Mouse (Mus musculus) neural tube, embryonic 13.5 days (tissue): ENCODE measurements around the gene Sh2b1. TPM values are rescaled to one million over a fixed set of nuclear protein-coding genes. Genes with fewer than 3 reads are reported as not detected.
"Not testable (repeated sequence)": the region's sequence is repeated elsewhere in the genome, so short reads cannot be mapped to it uniquely, and the experiment has no call there.

ENCODE experiments used
- ATAC-seq: fragments of 200-750 bp; cut with Nextera tagmentation; 2 replicates; pipeline ENCODE4 v1.8.0; 2017; ENCODE audit warnings: low read depth, mild to moderate bottlenecking, moderate TSS enrichment, moderate library complexity
- H3K27ac ChIP-seq: fragments of 300-500 bp; sonication (generic); replicated peaks from 2 replicates; pipeline ENCODE4 v1.5.1; 2015; ENCODE audit warnings: moderate library complexity, mild to moderate bottlenecking, inconsistent platforms
- H3K27me3 ChIP-seq: fragments of 300-500 bp; sonication (generic); 2 replicates; pipeline ENCODE4 v1.6.1; 2015; ENCODE audit warnings: mild to moderate bottlenecking, inconsistent platforms
- H3K36me3 ChIP-seq: fragments of 300-500 bp; sonication (generic); 2 replicates; pipeline ENCODE4 v1.6.1; 2015; ENCODE audit warnings: mild to moderate bottlenecking, inconsistent platforms
- H3K4me1 ChIP-seq: fragments of 300-500 bp; sonication (generic); replicated peaks from 2 replicates; pipeline ENCODE4 v1.6.1; 2015; ENCODE audit warnings: inconsistent platforms
- H3K4me2 ChIP-seq: fragments of 300-500 bp; sonication (generic); 2 replicates; pipeline ENCODE4 v1.6.1; 2015; ENCODE audit warnings: inconsistent platforms, mild to moderate bottlenecking, moderate library complexity
- H3K4me3 ChIP-seq: fragments of 300-500 bp; sonication (generic); 2 replicates; pipeline ENCODE4 v1.5.1; 2015; ENCODE audit warnings: mild to moderate bottlenecking, inconsistent platforms
- H3K9ac ChIP-seq: fragments of 300-500 bp; sonication (generic); 2 replicates; pipeline ENCODE4 v1.6.1; 2015; ENCODE audit warnings: moderate library complexity, mild to moderate bottlenecking, inconsistent platforms
- H3K9me3 ChIP-seq: fragments of 300-500 bp; sonication (generic); 2 replicates; pipeline ENCODE4 v1.6.1; 2016; ENCODE audit warnings: inconsistent platforms
- WGBS: fragments of 180-500 bp; shearing (Covaris S2); methylation state at CpG from one replicate; pipeline ENCODE4 v1.1.7; 2015; 5-methylcytosine and 5-hydroxymethylcytosine counted together
- polyA plus RNA-seq: library from polyadenylated mRNA; unstranded; fragments of >200 nt; fragmentation: Nextera tagmentation; extraction: Ambion mirVana; gene quantifications from 2 replicates; pipeline ENCODE4 v1.2.1, GENCODE M21; 2015

Sh2b1 gene
- polyA plus RNA-seq, 1 experiment from 2014 or later = 62.3 TPM

GRCm38 (mm10) chr7:126499416-126499815, 24.2 kb upstream of the Sh2b1 start:
- H3K9ac ChIP-seq = no peak overlapping the region
- no peak overlapping the region for H3K4me3 ChIP-seq
- H3K27ac ChIP-seq = no peak overlapping the region
- 92% methylated on average over 7 of the region's 7 CpGs for WGBS
- H3K4me1 ChIP-seq = peaks cover 24% of the 10 kb centered on the region
- peaks cover 68% of the 10 kb centered on the region for H3K36me3 ChIP-seq
- H3K27me3 ChIP-seq = no peaks in the 10 kb centered on the region
- no peak overlapping the region for H3K4me2 ChIP-seq
- ATAC-seq = no peak
- H3K9me3 ChIP-seq = no peaks in the 10 kb centered on the region

- Histone ChIP-seq H3K36me3 (peaks cover 82% of the 10 kb centered on the region), H3K27me3 (no peaks in the 10 kb centered on the region), H3K4me1 (peaks cover 17% of the 10 kb centered on the region), H3K4me3 (no peak overlapping the region), H3K4me2 (no peak overlapping the region), H3K9ac (no peak overlapping the region), H3K27ac (no peak overlapping the region), H3K9me3 (no peaks in the 10 kb centered on the region)
- 87% methylated on average over 12 of the region's 12 CpGs for WGBS
- no peak for ATAC-seq
Measured at GRCm38 (mm10) chr7:126497966-126498365, 22.7 kb upstream of the Sh2b1 start.

DNA sequence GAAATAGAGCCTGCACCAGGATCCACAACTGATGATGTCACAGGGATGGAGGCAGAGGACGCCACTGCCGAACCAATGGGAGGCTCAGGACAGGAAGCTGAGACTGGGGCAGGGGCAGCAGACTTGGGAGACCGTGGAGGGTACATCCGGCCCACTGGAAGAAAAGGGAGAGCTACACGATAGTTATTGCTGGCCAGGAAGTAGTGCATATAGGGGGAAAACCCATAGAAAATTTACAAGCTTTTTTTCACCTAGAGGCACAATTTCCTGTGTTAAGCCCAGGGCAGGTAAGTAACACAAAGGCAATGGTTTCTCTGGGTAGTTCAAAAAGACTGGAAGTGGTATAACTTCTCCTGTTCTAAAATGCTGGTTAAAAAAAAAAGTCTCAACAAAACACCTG, 21.3 kb upstream of the Sh2b1 start:
- Histone ChIP-seq H3K9ac (no peak overlapping the region), H3K4me3 (no peak overlapping the region), H3K4me1 (peaks cover 22% of the 10 kb centered on the region), H3K9me3 (no peaks in the 10 kb centered on the region), H3K27me3 (no peaks in the 10 kb centered on the region), H3K4me2 (no peak overlapping the region), H3K36me3 (peaks cover 97% of the 10 kb centered on the region), H3K27ac (no peak overlapping the region)
- WGBS = 89% methylated on average over 5 of the region's 5 CpGs
- no peak for ATAC-seq

DNA sequence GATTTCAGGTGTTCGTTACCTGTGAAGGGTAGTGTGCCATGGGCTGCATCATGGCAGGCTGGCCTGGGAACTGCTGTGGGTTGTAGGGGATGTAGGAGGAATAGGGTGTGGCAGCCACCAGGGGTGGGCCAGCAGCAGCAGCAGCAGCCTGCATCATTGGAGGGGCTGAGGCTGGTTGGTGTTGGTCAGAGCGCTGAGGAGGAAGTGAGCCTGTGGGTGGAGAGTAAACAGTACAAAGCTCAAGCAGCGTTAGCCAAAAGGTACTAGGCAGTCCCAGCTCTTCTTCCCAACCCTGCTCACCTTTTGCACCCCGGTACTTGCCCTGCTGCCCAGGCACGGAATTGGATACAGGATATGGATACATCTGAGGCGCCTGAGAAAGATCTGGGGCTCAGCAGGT, 18.9 kb upstream of the Sh2b1 start:
- Histone ChIP-seq H3K9ac (no peak overlapping the region), H3K9me3 (no peaks in the 10 kb centered on the region), H3K27ac (no peak overlapping the region), H3K4me3 (no peak overlapping the region), H3K36me3 (peaks cover 97% of the 10 kb centered on the region), H3K4me2 (no peak overlapping the region), H3K27me3 (no peaks in the 10 kb centered on the region), H3K4me1 (peaks cover 6% of the 10 kb centered on the region)
- no peak for ATAC-seq
- 89% methylated on average over 6 of the region's 6 CpGs for WGBS

GRCm38 (mm10) chr7:126491973-126492372, 16.7 kb upstream of the Sh2b1 start:
- Histone ChIP-seq H3K27ac (0 out of 2 replicates have a peak overlapping the region, but pooled peaks have one; percentile 42), H3K27me3 (no peaks in the 10 kb centered on the region), H3K4me1 (peaks cover 18% of the 10 kb centered on the region), H3K9ac (no peak overlapping the region), H3K4me3 (no peak overlapping the region), H3K36me3 (peaks cover 78% of the 10 kb centered on the region), H3K9me3 (no peaks in the 10 kb centered on the region), H3K4me2 (no peak overlapping the region)
- 39% methylated on average over 11 of the region's 11 CpGs for WGBS
- ATAC-seq = no peak

DNA sequence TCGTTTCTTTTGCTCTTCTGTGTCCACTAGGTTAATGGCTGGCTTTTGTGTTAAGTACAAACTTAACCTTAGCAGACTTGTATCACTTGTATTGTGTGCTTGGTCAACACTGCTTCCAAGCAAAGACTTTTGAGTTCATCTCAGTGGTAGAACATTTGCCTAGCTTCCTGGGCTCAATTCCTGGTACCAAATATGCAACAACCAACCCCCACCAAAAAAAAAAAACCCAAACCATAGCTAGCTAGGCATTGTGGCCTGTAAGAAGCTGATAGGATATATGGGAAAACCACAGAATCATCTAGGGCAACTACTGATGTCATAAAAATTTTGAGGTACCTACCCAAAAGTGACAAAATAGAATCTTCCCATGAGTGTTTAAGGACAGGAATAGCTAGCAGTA, 15.8 kb upstream of the Sh2b1 start:
- peaks cover 68% of the 10 kb centered on the region for H3K36me3 ChIP-seq

GRCm38 (mm10) chr7:126487617-126488385, 12.6 kb upstream of the Sh2b1 start:
- 0 out of 2 replicates have a peak, but pooled peaks have one; percentile 9 for ATAC-seq
- not testable (repeated sequence) for H3K9me3 ChIP-seq, H3K27ac ChIP-seq, H3K27me3 ChIP-seq
- peaks cover 22% of the 10 kb centered on the region for H3K4me1 ChIP-seq
- peak overlapping the region; percentile 84 for H3K9ac ChIP-seq
- H3K4me2 ChIP-seq = peak overlapping the region; percentile 98
- H3K4me3 ChIP-seq = peak overlapping the region; percentile 70
- 25% methylated on average over 19 of the region's 25 CpGs for WGBS
- H3K36me3 ChIP-seq = peaks cover 36% of the 10 kb centered on the region

More for the DNA sequence above, 15.8 kb upstream of the Sh2b1 start:
- Histone ChIP-seq H3K4me2 (no peak overlapping the region), H3K9ac (no peak overlapping the region), H3K27ac (no peak overlapping the region), H3K27me3 (no peaks in the 10 kb centered on the region), H3K4me3 (no peak overlapping the region), H3K9me3 (no peaks in the 10 kb centered on the region), H3K4me1 (peaks cover 22% of the 10 kb centered on the region)
- no peak for ATAC-seq
- 84% methylated on average over 1 of the region's 1 CpGs for WGBS

DNA sequence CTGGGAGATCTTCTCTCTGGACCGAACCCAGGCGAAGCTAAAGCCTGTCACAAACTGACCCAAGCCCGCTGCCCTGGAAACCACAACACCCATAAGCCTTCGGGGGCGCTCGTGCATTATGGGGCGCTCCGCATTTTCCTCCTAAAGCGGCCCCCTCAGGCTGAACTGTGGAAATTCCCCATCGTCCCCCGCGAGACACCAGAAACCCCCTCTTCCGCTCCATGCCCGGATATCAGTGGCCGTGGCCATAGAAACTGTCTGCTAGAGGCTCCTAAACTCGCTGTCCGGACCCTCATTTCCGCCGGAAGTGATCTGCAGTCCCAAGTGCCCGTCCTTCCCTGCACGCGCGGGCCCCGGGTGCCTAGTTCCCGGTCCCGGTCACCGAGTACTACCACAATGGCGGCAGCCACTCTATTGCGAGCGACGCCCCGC, 11.8 kb upstream of the Sh2b1 start, which contains the start of gene Tufm:
Gene Tufm, plus strand, starts transcription at position 310 of the 432 bp plus-strand sequence.
- H3K27ac ChIP-seq = peak within 1 kb of the TSS; percentile 72
- peak; percentile 93 for ATAC-seq
- H3K9ac ChIP-seq = peak within 1 kb of the TSS; percentile 84

GRCm38 (mm10) chr7:126482392-126482871, 7.2 kb upstream of the Sh2b1 start:
- Histone ChIP-seq H3K36me3 (no peaks in the 10 kb centered on the region), H3K27ac (peak overlapping the region; percentile 55), H3K9ac (peak overlapping the region; percentile 65), H3K4me3 (peak overlapping the region; percentile 28), H3K9me3 (peaks cover 3% of the 10 kb centered on the region; the same call in 1 of the 2 replicates), H3K4me2 (peak overlapping the region; percentile 58), H3K4me1 (peaks cover 10% of the 10 kb centered on the region), H3K27me3 (no peaks in the 10 kb centered on the region)
- WGBS = under 1% methylated on average over 23 of the region's 23 CpGs
- peak; percentile 29 for ATAC-seq

More for the DNA sequence above, 11.8 kb upstream of the Sh2b1 start, which contains the start of gene Tufm:
- Histone ChIP-seq H3K4me3 (peak within 1 kb of the TSS; percentile 70), H3K9me3 (no peaks in the 10 kb centered on the region), H3K36me3 (peaks cover 28% of the 10 kb centered on the region), H3K4me2 (peak within 1 kb of the TSS; percentile 98), H3K27me3 (no peaks in the 10 kb centered on the region), H3K4me1 (peaks cover 21% of the 10 kb centered on the region)
- WGBS = 1% methylated on average over 32 of the region's 32 CpGs

DNA sequence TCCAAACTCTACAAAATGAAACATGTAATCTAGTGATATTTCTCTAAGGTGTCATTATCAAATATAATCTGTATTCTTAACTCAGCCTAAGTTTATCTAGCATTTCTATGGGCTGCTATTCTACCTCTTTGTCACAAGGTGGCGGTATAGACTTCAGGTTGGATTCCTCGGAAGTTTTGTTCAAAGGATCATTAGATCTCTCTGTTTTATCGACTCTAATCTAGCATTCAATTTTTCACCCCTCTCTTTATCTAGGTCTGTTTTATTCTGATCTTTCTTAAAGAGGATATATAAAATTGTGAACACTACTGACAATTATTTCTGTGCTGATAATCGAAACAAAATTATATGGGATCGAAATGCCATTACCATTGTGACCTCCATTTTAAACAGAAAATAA, 6.5 kb upstream of the Sh2b1 start:
- peaks cover 3% of the 10 kb centered on the region; the same call in 1 of the 2 replicates for H3K9me3 ChIP-seq
- no peak for ATAC-seq
- H3K4me1 ChIP-seq = peaks cover 8% of the 10 kb centered on the region
- WGBS = 24% methylated on average over 5 of the region's 5 CpGs
- H3K4me3 ChIP-seq = no peak overlapping the region
- H3K27ac ChIP-seq = no peak overlapping the region
- H3K9ac ChIP-seq = no peak overlapping the region
- no peaks in the 10 kb centered on the region for H3K36me3 ChIP-seq
- no peak overlapping the region for H3K4me2 ChIP-seq
- H3K27me3 ChIP-seq = no peaks in the 10 kb centered on the region

GRCm38 (mm10) chr7:126474486-126474955, 703 bp downstream of the Sh2b1 start:
- H3K4me1 ChIP-seq = peaks cover 22% of the 10 kb centered on the region
- peaks cover 35% of the 10 kb centered on the region for H3K36me3 ChIP-seq
- peak; percentile 61 for ATAC-seq
- H3K4me2 ChIP-seq = peak overlapping the region; percentile 98
- H3K27ac ChIP-seq = peak overlapping the region; percentile 94
- H3K27me3 ChIP-seq = no peaks in the 10 kb centered on the region
- WGBS = 2% methylated on average over 25 of the region's 27 CpGs
- no peaks in the 10 kb centered on the region for H3K9me3 ChIP-seq
- H3K9ac ChIP-seq = peak overlapping the region; percentile 98
- H3K4me3 ChIP-seq = peak overlapping the region; percentile 89

DNA sequence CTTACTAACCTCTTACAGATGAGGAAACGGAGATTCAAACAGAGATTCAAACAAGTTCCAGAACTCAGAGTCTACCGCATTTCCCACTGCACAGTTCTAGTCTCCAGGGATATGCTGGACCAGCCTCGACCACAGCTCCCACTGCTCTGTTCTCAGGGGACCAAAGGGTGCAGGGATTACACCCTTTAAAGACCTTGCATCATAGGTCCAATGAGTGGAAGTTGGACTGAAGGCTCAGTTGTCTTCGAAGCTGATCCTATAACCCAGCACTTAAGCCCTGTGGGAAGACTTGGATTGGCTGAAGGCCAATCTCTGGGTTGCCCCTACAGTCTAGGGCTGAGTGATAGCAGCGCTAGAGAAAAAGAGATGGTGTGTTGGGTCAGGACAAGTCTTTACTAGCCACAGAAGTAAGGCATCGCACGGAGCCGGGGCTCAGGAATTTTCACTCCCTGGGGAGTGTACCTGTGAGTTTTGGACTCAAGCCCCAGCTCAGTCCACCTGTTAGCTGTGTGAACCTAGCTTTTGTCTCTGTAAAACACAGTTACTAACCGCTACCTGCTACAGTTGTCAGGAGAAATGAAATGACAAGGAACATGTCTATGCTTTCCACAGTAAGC, 1.6 kb downstream of the Sh2b1 start:
- H3K4me2 ChIP-seq = peak overlapping the region; percentile 98
- peak overlapping the region; percentile 98 for H3K9ac ChIP-seq
- ATAC-seq = no peak
- WGBS = 85% methylated on average over 9 of the region's 9 CpGs
- peaks cover 22% of the 10 kb centered on the region for H3K4me1 ChIP-seq
- no peak overlapping the region for H3K27ac ChIP-seq
- peak overlapping the region; percentile 89 for H3K4me3 ChIP-seq
- no peaks in the 10 kb centered on the region for H3K27me3 ChIP-seq
- peaks cover 45% of the 10 kb centered on the region for H3K36me3 ChIP-seq
- H3K9me3 ChIP-seq = no peaks in the 10 kb centered on the region
